Mouse (Mus musculus) frontal cortex, postnatal 36 days (tissue): ENCODE measurements around the gene Mpp4.

Source experiments
- DNase-seq, 2 experiments: peaks; one replicate each; pipeline ENCODE4 v3.0.0; 2022; ENCODE audit warnings: low spot score in 2 of 2

Mpp4 gene

DNA sequence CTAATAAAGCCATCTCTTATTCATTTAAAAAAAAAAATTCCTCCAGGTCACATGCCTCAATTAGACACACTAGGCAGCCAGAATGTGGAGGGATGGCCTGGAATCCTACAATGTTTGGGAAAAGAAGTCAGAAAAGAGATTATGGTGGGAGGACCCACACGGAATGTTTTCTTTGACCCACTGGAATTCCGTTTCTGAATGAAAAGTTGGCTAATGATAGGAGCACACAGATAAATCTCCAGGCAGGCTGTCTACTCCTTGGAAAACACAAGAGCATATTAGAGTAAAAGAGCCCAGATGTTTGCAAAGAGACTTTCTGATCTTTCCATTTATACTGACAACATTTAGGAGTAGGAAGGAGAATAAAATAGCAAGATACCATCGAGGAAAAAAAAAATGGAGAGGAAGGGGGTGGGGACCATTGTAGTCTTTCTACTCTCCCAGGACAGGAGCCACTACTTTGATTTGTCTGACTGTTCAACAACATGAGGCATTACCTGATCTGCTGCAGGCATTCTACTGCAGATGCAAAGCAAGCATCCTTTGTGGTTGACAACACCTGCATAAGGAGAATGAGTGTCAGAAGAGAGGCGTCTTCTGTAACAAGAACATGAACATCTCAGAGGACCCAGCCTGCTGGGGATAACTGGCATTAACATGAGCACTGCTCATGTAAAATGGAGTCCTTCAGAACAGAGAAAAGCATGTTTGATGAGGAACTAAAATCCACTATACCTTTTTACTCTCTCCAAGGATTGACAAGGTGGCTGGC lies 4.7 kb upstream of the Mpp4 start:
- no peak for DNase-seq

- DNase-seq, result no peak
These were observed 3.2 kb upstream of the Mpp4 start for GRCm38 (mm10) chr1:59166232-59166905.

DNA sequence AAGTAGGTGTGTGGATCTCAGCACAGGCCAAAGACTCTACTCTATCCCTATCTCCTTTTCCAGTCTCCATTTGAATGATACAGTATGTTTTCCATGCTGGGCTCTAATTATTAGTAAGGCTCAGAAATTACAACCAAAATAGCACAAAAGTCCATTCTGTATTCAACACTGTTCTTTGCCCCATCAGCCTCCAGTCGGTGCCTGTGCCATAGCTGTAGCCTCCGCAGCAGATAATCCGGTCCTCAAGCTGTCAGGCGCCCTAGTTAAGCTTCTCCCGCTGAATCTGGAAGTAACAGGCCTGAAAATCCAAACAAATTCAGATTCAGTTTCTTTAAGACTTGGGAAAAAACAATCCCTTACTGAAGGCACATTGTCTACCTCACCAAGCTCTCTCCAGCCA lies 729 bp upstream of the Mpp4 start:
- DNase-seq, result no peak

DNA sequence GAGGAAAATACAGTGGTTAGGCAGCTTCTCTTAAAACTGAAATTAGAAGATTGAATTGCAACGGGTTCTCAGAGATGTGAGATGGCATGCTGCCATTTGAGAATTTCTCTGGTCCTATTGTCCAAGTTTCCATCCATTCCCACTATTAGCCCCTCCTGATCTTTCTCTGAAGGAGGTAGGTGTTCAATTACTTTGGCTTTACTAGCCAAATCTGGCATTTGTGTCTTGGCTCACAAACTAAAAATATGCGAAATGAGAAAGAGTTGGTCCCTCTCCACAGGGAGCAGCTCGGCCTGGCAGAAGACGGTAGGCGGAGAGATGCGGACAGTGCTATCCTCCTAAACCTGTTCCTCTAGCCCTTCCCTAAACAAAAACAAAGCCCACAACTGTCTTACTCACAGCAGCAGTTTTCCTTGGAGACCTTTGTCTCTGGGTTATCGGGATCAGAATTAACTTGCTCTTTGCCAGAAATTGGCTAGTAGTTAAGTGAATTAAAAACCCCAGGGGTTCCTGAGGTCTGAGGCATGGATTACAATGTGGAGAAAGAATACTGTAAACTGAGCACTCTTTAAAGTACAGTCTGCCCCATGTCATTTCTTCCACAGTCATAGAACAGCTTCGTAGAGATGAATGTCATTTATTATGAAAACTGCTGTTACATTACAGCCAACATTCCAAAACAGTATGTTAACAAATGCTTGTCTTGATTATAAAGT lies 722 bp downstream of the Mpp4 start:
- DNase-seq, result no peak

DNA sequence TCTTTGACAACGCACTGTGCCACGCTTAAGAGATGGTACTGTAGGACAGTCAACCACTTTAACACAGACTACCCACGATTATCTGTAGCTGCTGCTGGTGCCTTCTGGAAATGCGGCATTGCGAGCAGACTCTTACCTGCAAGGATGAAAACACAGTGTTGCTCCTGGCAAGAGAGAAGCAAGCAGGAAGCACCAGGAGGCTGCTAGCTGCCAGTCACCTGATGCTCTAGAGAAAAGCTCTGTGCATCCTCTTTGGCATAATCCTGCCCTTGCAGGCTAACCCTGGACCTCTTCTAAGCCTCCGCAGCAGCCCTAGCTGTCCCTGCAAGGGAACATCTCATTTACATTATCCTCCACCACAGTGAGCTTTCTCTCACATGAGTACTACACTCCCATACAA lies 1.8 kb downstream of the Mpp4 start:
- no peak for DNase-seq

GRCm38 (mm10) chr1:59160871-59161270 lies 2.3 kb downstream of the Mpp4 start:
- DNase-seq, result no peak

DNA sequence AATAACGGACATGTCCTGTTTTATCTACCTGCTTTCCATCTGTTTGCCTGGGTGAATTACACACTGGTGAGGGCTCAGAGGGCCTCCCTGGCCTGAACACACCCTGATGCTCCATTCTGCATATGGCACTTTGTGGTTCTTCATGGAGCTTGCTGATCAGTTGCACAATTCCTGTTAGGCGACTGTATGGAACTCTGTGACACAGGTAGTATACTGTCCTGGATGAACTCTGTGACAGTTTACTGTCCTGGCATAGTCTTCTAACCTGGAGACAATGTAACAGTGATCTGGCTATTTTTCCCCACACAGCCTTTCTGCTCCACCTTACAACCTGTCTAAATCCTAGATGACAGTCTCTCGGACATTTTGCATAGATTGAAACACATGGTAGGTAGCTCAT lies 4.1 kb downstream of the Mpp4 start:
- no peak for DNase-seq

DNA sequence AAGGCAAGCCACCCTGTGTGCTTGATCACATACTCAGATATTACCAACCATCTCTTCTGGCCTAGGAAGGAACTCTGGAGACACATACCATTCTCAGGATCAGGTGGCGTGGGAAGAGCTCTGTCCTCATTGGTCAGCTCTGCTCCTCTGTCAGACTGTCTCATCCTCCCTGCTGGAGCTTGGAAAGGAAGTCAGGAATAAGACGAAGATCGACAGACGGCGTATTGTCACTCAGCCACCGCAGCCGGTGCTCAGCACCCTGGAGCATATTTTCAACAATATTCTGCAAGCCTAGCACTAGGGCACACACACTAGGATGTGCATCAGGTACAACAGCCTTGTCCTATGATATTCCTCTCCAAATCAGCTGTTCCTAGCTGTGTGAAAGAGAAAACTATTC lies 4.7 kb downstream of the Mpp4 start:
- DNase-seq, result no peak

GRCm38 (mm10) chr1:59157846-59158245 lies 5.3 kb downstream of the Mpp4 start:
- no peak for DNase-seq

DNA sequence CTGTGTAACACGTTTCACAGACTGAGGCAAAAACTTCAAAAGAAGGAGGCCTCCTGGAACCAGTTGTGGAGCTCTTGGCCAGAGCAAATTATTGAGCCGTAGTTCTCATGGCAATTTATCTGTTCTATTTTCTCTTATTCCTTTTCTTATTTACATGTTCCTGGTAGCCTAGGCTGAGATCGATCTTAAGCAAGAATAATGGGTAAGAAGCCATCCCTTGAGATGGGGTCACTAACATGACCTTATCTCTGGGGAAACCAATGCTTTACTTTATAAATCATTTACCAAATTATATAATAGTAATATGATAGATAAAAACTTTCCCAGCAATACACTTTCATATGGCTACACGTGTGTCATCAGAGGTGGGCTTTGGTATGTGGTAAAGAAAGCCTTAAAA lies 10.8 kb downstream of the Mpp4 start:
- no peak for DNase-seq

DNA sequence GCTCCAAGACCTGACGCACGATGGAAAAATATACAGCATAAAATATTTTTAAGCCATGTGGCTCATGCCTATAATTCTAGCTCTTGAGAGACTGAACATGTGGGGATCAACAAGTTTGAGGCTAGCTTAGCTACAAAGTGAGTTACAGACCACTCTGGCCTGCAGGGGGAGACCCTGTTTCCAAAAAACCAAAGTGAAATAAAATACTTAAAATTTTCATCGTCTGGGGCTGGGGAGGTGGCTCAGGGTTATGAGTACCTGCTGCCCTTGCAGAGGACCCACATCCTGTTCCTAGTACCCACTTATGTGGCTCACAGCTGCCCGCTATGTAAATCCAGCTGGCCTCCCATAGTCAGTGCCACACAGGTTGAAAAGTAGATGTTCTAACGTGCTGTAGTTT lies 12.6 kb downstream of the Mpp4 start:
- no peak for DNase-seq

GRCm38 (mm10) chr1:59144543-59144942 lies 18.6 kb downstream of the Mpp4 start:
- no peak for DNase-seq

- no peak for DNase-seq
These were observed 20.4 kb downstream of the Mpp4 start for GRCm38 (mm10) chr1:59142809-59143208.

- DNase-seq, result no peak
These were observed 28.8 kb downstream of the Mpp4 start for GRCm38 (mm10) chr1:59134419-59134818.

DNA sequence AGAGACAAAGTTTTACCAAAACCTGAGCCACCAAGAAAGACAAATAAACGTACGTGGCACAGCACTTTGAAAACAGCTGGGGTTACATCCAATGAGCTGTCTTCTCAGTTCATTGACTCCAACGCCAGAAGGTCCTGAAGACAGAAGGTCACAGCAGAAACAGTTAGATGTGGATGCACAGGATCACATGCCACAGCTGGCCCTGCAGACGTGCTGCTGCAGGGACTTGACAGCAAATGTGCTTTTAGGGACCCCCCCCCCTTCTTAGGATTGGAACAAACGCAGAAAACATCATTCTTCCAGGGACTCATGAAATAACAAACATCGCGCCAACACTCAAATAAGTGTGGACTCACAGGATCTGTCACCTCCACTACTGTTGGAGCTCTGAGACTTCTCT lies 34.3 kb downstream of the Mpp4 start:
- DNase-seq, result no peak

- no peak for DNase-seq
These were observed 37.6 kb downstream of the Mpp4 start for GRCm38 (mm10) chr1:59125558-59125957.

GRCm38 (mm10) chr1:59119720-59120457 lies 43.3 kb downstream of the Mpp4 start, which contains the start of gene Tmem237:
Gene Tmem237 (minus strand): TSS chr1:59120408.
- peak; percentile 93 to 94 for DNase-seq

GRCm38 (mm10) chr1:59110524-59110923 lies 52.7 kb downstream of the Mpp4 start:
- no peak for DNase-seq

DNA sequence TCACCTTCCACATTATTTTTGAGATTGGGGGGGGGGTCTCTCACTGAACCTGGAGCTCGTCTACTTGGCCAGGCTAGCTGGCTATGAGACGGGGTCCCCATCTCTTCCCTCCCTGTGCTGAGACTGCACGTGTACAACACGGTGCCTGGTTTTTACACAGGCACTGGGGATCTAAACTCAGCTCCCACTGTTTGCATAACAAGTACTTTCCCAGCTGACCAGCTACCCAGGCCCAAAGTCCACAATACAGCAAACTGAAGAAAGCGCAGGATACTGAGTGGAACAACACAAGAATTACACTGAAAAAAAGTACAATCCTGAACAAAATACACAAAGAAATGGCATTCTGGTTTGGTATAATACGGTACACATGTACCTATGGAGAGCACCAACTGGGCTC lies 61.1 kb downstream of the Mpp4 start:
- DNase-seq, result no peak

DNA sequence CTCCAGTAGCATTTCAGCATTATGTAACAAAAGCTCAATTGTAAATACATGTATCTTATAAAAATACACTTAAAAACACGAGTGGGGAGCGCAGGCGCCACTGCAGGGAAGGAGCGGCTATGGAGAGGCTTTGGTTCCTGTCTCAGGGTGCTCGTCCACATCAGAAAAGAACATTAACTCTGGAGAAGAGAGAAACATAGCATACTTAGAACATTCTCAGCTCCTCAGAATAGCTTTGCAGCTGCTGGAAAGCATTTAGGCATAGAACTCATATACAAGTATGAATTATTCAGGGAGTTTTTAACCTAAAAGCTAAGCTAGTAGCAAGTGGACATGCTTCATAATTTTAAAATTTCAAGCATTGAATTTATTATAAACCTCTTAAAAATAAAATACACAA lies 62.2 kb downstream of the Mpp4 start:
- DNase-seq, result peak in 1 of 2 experiments; percentile 7

GRCm38 (mm10) chr1:59094705-59095104 lies 68.5 kb downstream of the Mpp4 start, which contains the start of gene C2cd6:
Gene C2cd6 (minus strand): TSS chr1:59094900.
- DNase-seq, result no peak
